Mouse (Mus musculus): ENCODE data around the gene Dnmt3a.

- no peak for TF ChIP-seq MAX (IDR thresholded peaks at IDR 0.05)
- no peak for TF ChIP-seq CTCF (IDR thresholded peaks at IDR 0.05; ENCODE audit: control insufficient read depth, insufficient read depth, insufficient read length)
- TF ChIP-seq USF1 (IDR thresholded peaks at IDR 0.05; ENCODE audit: low read depth), result no peak
- TF ChIP-seq MYOD1 (IDR thresholded peaks at IDR 0.05; ENCODE audit: control insufficient read depth, insufficient read length, low read depth), result no peak
These were observed 37.6 kb downstream of the Dnmt3a start for GRCm38 (mm10) chr12:3843371-3843861.

Measured in C2C12 (cell line).